Mouse (Mus musculus) heart, embryonic 14.5 days (tissue): ENCODE data around the gene Gp1ba. TPM values are rescaled to one million over a fixed set of nuclear protein-coding genes. Genes with fewer than 3 reads are reported as not detected.

Experiments
- ATAC-seq: fragments of 200-750 bp; cut with Nextera tagmentation; 2 replicates; pipeline ENCODE4 v1.8.0; 2017; ENCODE audit warnings: low read depth, moderate TSS enrichment; ENCODE audit not compliant: insufficient number of reproducible peaks, insufficient read depth, low FRiP score
- H3K27ac ChIP-seq, 2 experiments: fragments of 200-500 bp in 1 of 2; fragments of 300-500 bp in 1 of 2; sonication (generic) in 1 of 2; replicated peaks in 1 of 2; 2 replicates each; pipeline ENCODE4 v1.5.1; 2012 to 2014; ENCODE audit warnings: low read depth in 2 of 2, low read length in 2 of 2, control low read depth in 1 of 2, mild to moderate bottlenecking in 1 of 2, mixed read lengths in 1 of 2; ENCODE audit not compliant: control insufficient read depth in 1 of 2, insufficient read depth in 1 of 2
- H3K27me3 ChIP-seq: fragments of 300-500 bp; sonication (generic); 2 replicates; pipeline ENCODE4 v1.6.1; 2014; ENCODE audit warnings: mild to moderate bottlenecking, low read length, control low read depth; ENCODE audit not compliant: control insufficient read depth, insufficient read depth
- H3K36me3 ChIP-seq: fragments of 300-500 bp; sonication (generic); 2 replicates; pipeline ENCODE4 v1.6.1; 2014; ENCODE audit warnings: mild to moderate bottlenecking, control low read depth, low read length, mixed read lengths; ENCODE audit not compliant: control insufficient read depth, insufficient read depth
- H3K4me1 ChIP-seq, 2 experiments: fragments of 200-500 bp in 1 of 2; fragments of 300-500 bp in 1 of 2; sonication (generic) in 1 of 2; 2 replicates each; pipeline ENCODE4 v1.6.1; 2012 to 2014; ENCODE audit warnings: low read length in 2 of 2, control low read depth in 1 of 2, mixed read lengths in 1 of 2; ENCODE audit not compliant: control insufficient read depth in 2 of 2, insufficient read depth in 2 of 2
- H3K4me2 ChIP-seq: fragments of 300-500 bp; sonication (generic); 2 replicates; pipeline ENCODE4 v1.6.1; 2014; ENCODE audit warnings: mild to moderate bottlenecking, low read length
- H3K4me3 ChIP-seq, 2 experiments: fragments of 200-500 bp in 1 of 2; fragments of 300-500 bp in 1 of 2; sonication (generic) in 1 of 2; 2 replicates each; pipeline ENCODE4 v1.5.1; 2012 to 2014; ENCODE audit warnings: low read length in 2 of 2, mild to moderate bottlenecking in 2 of 2, control low read depth in 1 of 2, low read depth in 1 of 2, moderate library complexity in 1 of 2; ENCODE audit not compliant: control insufficient read depth in 1 of 2, insufficient read depth in 1 of 2
- H3K9ac ChIP-seq: fragments of 300-500 bp; sonication (generic); 2 replicates; pipeline ENCODE4 v1.6.1; 2014; ENCODE audit warnings: mild to moderate bottlenecking, low read length
- H3K9me3 ChIP-seq: fragments of 300-500 bp; sonication (generic); 2 replicates; pipeline ENCODE4 v1.6.1; 2016; ENCODE audit warnings: low read length, control low read depth; ENCODE audit not compliant: control insufficient read depth
- WGBS: fragments of 180-500 bp; shearing (Covaris S2); extraction: QIAGEN DNeasy Blood & Tissue Kit; methylation state at CpG from one replicate; pipeline ENCODE4 v1.1.7; 2014; 5-methylcytosine and 5-hydroxymethylcytosine counted together
- polyA plus RNA-seq: library from polyadenylated mRNA; unstranded; fragments of >200 nt; fragmentation: Nextera tagmentation; extraction: Ambion mirVana; gene quantifications from 2 replicates; pipeline ENCODE4 v1.2.1, GENCODE M21; 2014

Gene Gp1ba
- polyA plus RNA-seq, 1 experiment from 2014 or later: 0.74 TPM

- under 1% methylated on average over 55 of the region's 61 CpGs for WGBS
- Histone ChIP-seq H3K4me3 (peak within 1 kb of the TSS; percentile 79 to 97), H3K9ac (peak within 1 kb of the TSS; percentile 99), H3K4me1 (peaks cover 39 to 62% of the 10 kb centered on the region in 2 experiments), H3K36me3 (peaks cover 50% of the 10 kb centered on the region), H3K27ac (peak within 1 kb of the TSS; percentile 90 to 98), H3K27me3 (no peaks in the 10 kb centered on the region), H3K9me3 (no peaks in the 10 kb centered on the region), H3K4me2 (peak within 1 kb of the TSS; percentile 90)
- ATAC-seq: 0 out of 2 replicates have a peak, but pooled peaks have one; percentile 9
Measured at GRCm38 (mm10) chr11:70654198-70654922, 15.4 kb downstream of the Gp1ba start, which contains the start of gene Pfn1. TSS of gene Pfn1 (minus strand) at chr11:70654644.

GRCm38 (mm10) chr11:70654923-70655570, 16.1 kb downstream of the Gp1ba start:
- Histone ChIP-seq H3K9me3 (no peaks in the 10 kb centered on the region), H3K4me1 (peaks cover 39 to 57% of the 10 kb centered on the region in 2 experiments), H3K9ac (peak overlapping the region; percentile 99), H3K4me3 (peak overlapping the region; percentile 79 to 97), H3K27me3 (no peaks in the 10 kb centered on the region), H3K36me3 (peaks cover 50% of the 10 kb centered on the region), H3K27ac (peak overlapping the region; percentile 85 to 98), H3K4me2 (peak overlapping the region; percentile 90)
- ATAC-seq: peak; percentile 42; the same call in 1 of the 2 replicates
- under 1% methylated on average over 44 of the region's 48 CpGs for WGBS

GRCm38 (mm10) chr11:70655571-70656455, 16.9 kb downstream of the Gp1ba start:
- Histone ChIP-seq H3K4me1 (peaks cover 38 to 52% of the 10 kb centered on the region in 2 experiments), H3K36me3 (peaks cover 50% of the 10 kb centered on the region), H3K4me3 (peak overlapping the region; percentile 79 to 97), H3K9ac (peak overlapping the region; percentile 99), H3K4me2 (peak overlapping the region; percentile 90), H3K27me3 (no peaks in the 10 kb centered on the region), H3K27ac (peak overlapping the region; percentile 85 to 98), H3K9me3 (no peaks in the 10 kb centered on the region)
- under 1% methylated on average over 60 of the region's 61 CpGs for WGBS
- ATAC-seq: peak; percentile 12; the same call in 1 of the 2 replicates

GRCm38 (mm10) chr11:70656456-70656927, 17.6 kb downstream of the Gp1ba start:
- Histone ChIP-seq H3K36me3 (peaks cover 49% of the 10 kb centered on the region), H3K9me3 (no peaks in the 10 kb centered on the region), H3K4me2 (peak overlapping the region; percentile 90), H3K4me1 (peaks cover 36 to 50% of the 10 kb centered on the region in 2 experiments), H3K27me3 (no peaks in the 10 kb centered on the region), H3K27ac (peak overlapping the region; percentile 85 to 98), H3K4me3 (peak overlapping the region; percentile 79 to 97), H3K9ac (peak overlapping the region; percentile 99)
- peak; percentile 60 for ATAC-seq
- WGBS: 3% methylated on average over 16 of the region's 16 CpGs

- ATAC-seq: peak; percentile 54
- no peaks in the 10 kb centered on the region for H3K9me3 ChIP-seq
- 9% methylated on average over 3 of the region's 3 CpGs for WGBS
Measured at GRCm38 (mm10) chr11:70656964-70657363, 18.0 kb downstream of the Gp1ba start, which contains the start of gene Eno3. TSS of gene Eno3 (plus strand) at chr11:70657202.

GRCm38 (mm10) chr11:70657573-70657972, 18.7 kb downstream of the Gp1ba start:
- no peaks in the 10 kb centered on the region for H3K9me3 ChIP-seq
- ATAC-seq: no peak
- peaks cover 49% of the 10 kb centered on the region for H3K36me3 ChIP-seq
- peak overlapping the region; percentile 90 for H3K4me2 ChIP-seq
- no peaks in the 10 kb centered on the region for H3K27me3 ChIP-seq
- H3K27ac ChIP-seq: peak overlapping the region; percentile 85 to 98
- 29% methylated on average over 6 of the region's 6 CpGs for WGBS
- H3K9ac ChIP-seq: peak overlapping the region; percentile 99
- peaks cover 32 to 40% of the 10 kb centered on the region in 2 experiments for H3K4me1 ChIP-seq
- H3K4me3 ChIP-seq: peak overlapping the region; percentile 79 to 97

More at GRCm38 (mm10) chr11:70656964-70657363, 18.0 kb downstream of the Gp1ba start, which contains the start of gene Eno3:
- H3K27ac ChIP-seq: peak within 1 kb of the TSS; percentile 85 to 98
- peak within 1 kb of the TSS; percentile 99 for H3K9ac ChIP-seq
- H3K36me3 ChIP-seq: peaks cover 49% of the 10 kb centered on the region
- H3K4me1 ChIP-seq: peaks cover 35 to 46% of the 10 kb centered on the region in 2 experiments
- peak within 1 kb of the TSS; percentile 79 to 97 for H3K4me3 ChIP-seq
- H3K27me3 ChIP-seq: no peaks in the 10 kb centered on the region
- H3K4me2 ChIP-seq: peak within 1 kb of the TSS; percentile 90
